Mouse (Mus musculus) limb, embryonic 10.5 days (tissue): Measurements from ENCODE around the gene Cops8. TPM values are rescaled to one million over a fixed set of nuclear protein-coding genes. Genes with fewer than 3 reads are reported as not detected.
A peak's percentile ranks its signal among the peaks of the same experiment; 100 is the strongest.

ENCODE experiments used
- DNase-seq: peaks from one replicate; pipeline ENCODE4 v3.0.0-alpha.2; 2017; ENCODE audit warnings: low spot score
- H3K27ac ChIP-seq: fragments of 300-500 bp; sonication (generic); 2 replicates; pipeline ENCODE4 v1.5.1; 2016; ENCODE audit warnings: mild to moderate bottlenecking
- H3K27me3 ChIP-seq: fragments of 300-500 bp; sonication (generic); 2 replicates; pipeline ENCODE4 v1.6.1; 2016; ENCODE audit warnings: low read depth, mild to moderate bottlenecking; ENCODE audit not compliant: poor library complexity, severe bottlenecking
- H3K36me3 ChIP-seq: fragments of 300-500 bp; sonication (generic); 2 replicates; pipeline ENCODE4 v1.6.1; 2016; ENCODE audit warnings: mild to moderate bottlenecking, moderate library complexity
- H3K4me1 ChIP-seq: fragments of 300-500 bp; sonication (generic); 2 replicates; pipeline ENCODE4 v1.6.1; 2016
- H3K4me3 ChIP-seq: fragments of 300-500 bp; sonication (generic); 2 replicates; pipeline ENCODE4 v1.5.1; 2016; ENCODE audit warnings: mild to moderate bottlenecking, moderate library complexity
- H3K9me3 ChIP-seq: fragments of 300-500 bp; sonication (generic); replicated peaks from 2 replicates; pipeline ENCODE4 v1.6.1; 2016; ENCODE audit warnings: mild to moderate bottlenecking
- WGBS: fragments of 180-500 bp; shearing (Covaris S2); methylation state at CpG from one replicate; pipeline ENCODE4 v1.1.7; 2016; 5-methylcytosine and 5-hydroxymethylcytosine counted together
- polyA plus RNA-seq: library from polyadenylated mRNA; unstranded; fragments of >200 nt; fragmentation: Nextera tagmentation; extraction: Ambion mirVana; gene quantifications from 2 replicates; pipeline ENCODE4 v1.2.1, GENCODE M21; 2016

Gene Cops8
- polyA plus RNA-seq, 1 experiment from 2014 or later = 213 TPM

GRCm38 (mm10) chr1:90657292-90658050 lies 54.7 kb downstream of the Cops8 start:
- DNase-seq = no peak
- Histone ChIP-seq H3K9me3 (no peaks in the 10 kb centered on the region), H3K4me1 (peaks cover 16% of the 10 kb centered on the region; the same call in 1 of the 2 replicates), H3K4me3 (no peak overlapping the region), H3K27me3 (no peaks in the 10 kb centered on the region), H3K36me3 (no peaks in the 10 kb centered on the region), H3K27ac (no peak overlapping the region)
- WGBS = 84% methylated on average over 10 of the region's 10 CpGs

GRCm38 (mm10) chr1:90658581-90658980 lies 55.8 kb downstream of the Cops8 start:
- Histone ChIP-seq H3K9me3 (no peaks in the 10 kb centered on the region), H3K4me3 (no peak overlapping the region), H3K36me3 (no peaks in the 10 kb centered on the region), H3K4me1 (peaks cover 12% of the 10 kb centered on the region; the same call in 1 of the 2 replicates), H3K27me3 (no peaks in the 10 kb centered on the region), H3K27ac (no peak overlapping the region)
- 91% methylated on average over 3 of the region's 3 CpGs for WGBS
- no peak for DNase-seq

- no peak overlapping the region for H3K4me3 ChIP-seq
- no peaks in the 10 kb centered on the region for H3K27me3 ChIP-seq
- WGBS = 91% methylated on average over 7 of the region's 7 CpGs
- no peak for DNase-seq
- H3K4me1 ChIP-seq = peaks cover 12% of the 10 kb centered on the region; the same call in 1 of the 2 replicates
- no peaks in the 10 kb centered on the region for H3K36me3 ChIP-seq
- no peak overlapping the region for H3K27ac ChIP-seq
- H3K9me3 ChIP-seq = no peaks in the 10 kb centered on the region
Measured at GRCm38 (mm10) chr1:90660150-90660549, 57.4 kb downstream of the Cops8 start.

GRCm38 (mm10) chr1:90662491-90662890 lies 59.7 kb downstream of the Cops8 start:
- 65% methylated on average over 6 of the region's 6 CpGs for WGBS
- Histone ChIP-seq H3K27me3 (no peaks in the 10 kb centered on the region), H3K9me3 (no peaks in the 10 kb centered on the region), H3K27ac (peak overlapping the region; percentile 50; the same call in 1 of the 2 replicates), H3K4me3 (no peak overlapping the region), H3K4me1 (peaks cover 16% of the 10 kb centered on the region; the same call in 1 of the 2 replicates), H3K36me3 (no peaks in the 10 kb centered on the region)
- no peak for DNase-seq

Other genes with a start within 250 kb of the Cops8 start
- 2.8 and 5.6 TPM in 2 replicates for gene Col6a3, start 241.0 kb downstream of the Cops8 start, polyA plus RNA-seq